Mouse (Mus musculus) spleen, adult 12 weeks (tissue): Measurements from ENCODE around the gene Eif4h.
"Not testable (repeated sequence)": the region's sequence is repeated elsewhere in the genome, so short reads cannot be mapped to it uniquely, and the experiment has no call there.

Experiments used
- DNase-seq: peaks from one replicate; pipeline ENCODE4 v3.0.0; 2022; ENCODE audit warnings: low spot score

The Eif4h gene

DNA sequence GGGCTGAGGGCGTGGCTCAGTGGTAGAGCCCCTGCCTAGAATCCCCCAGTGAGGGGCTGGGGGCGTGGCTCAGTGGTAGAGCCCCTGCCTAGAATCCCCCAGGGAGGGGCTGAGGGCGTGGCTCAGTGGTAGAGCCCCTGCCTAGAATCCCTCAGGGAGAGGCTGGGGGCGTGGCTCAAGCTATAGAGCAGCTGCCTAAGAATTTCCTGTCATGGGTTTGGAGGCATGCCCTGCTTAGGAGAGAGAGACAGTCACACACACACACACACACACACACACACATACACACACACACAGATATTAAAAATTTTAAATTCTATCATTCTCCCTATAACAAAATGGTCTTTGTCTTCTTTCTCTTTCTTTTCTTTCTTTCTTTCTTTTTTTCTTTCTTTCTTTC, 9.7 kb upstream of the Eif4h start:
- not testable (repeated sequence) for DNase-seq

GRCm38 (mm10) chr5:134647394-134647793, 8.1 kb upstream of the Eif4h start:
- no peak for DNase-seq

DNA sequence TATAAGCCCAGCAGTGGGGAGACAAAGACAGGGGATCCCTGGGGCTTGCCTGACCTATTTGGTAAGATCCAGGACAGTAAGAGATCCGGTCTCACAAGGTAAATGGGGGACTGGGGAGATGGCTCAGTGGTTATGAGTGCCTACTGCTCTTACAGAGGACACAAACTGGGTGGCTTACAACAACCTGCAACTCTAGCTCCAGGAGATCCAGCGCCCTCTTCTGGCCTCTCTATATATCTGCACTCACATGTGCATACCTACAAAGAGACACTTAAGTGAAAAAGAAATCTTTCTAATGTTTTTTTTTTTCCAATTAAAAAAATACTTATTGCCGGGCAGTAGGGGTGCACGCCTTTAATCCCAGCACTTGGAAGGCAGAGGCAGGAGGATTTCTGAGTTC, 7.2 kb upstream of the Eif4h start:
- DNase-seq, result no peak

- no peak for DNase-seq
Observed at GRCm38 (mm10) chr5:134644643-134645118, 5.4 kb upstream of the Eif4h start.

DNA sequence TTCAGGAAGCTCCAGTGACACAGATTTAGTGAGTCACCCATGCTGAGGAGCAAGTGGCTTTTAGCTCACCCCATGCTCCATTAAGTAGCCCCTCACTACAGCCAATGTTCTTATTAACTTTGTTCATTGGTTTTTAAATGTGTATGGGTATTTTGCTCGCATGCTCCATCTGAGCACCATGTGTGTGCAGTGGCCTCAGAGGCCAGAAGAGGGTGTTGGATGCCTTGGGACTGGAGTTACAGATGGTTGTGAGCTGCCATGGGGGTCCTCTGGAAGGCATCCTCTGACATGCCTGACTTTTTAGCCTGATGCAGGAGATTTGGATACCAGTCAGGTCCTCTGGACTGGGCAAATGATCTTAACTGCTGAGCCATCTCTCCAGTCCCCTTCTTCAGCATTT, 4.8 kb upstream of the Eif4h start:
- DNase-seq, result no peak

DNA sequence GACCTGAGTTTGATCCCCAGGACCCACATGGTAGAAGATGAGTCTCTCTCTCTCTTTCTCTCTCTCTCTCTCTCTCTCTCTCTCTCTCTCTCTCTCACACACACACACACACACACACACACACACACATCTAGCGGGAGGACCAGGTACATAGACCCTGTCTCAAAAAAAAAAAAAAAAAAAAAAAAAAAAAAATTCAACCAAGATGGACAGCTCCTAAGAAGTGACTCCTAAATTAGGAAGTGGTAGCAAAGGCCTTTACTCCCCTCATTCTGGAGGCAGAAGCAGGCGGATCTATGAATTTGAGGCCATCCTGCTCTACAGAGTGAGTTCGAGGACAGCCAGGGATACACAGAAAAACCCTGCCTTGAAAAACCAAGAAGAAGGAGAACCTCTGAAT, 1.1 kb upstream of the Eif4h start:
- DNase-seq, result no peak

- DNase-seq, result peak; percentile 25
Observed at GRCm38 (mm10) chr5:134638461-134639268, 625 bp downstream of the Eif4h start.

GRCm38 (mm10) chr5:134637820-134638367, 1.4 kb downstream of the Eif4h start:
- DNase-seq, result no peak

- no peak for DNase-seq
Observed at GRCm38 (mm10) chr5:134632841-134633240, 6.4 kb downstream of the Eif4h start.

GRCm38 (mm10) chr5:134630835-134631234, 8.5 kb downstream of the Eif4h start:
- no peak for DNase-seq

- no peak for DNase-seq
Observed at GRCm38 (mm10) chr5:134629508-134629907, 9.8 kb downstream of the Eif4h start.

- DNase-seq, result no peak
Observed at GRCm38 (mm10) chr5:134622069-134622468, 17.2 kb downstream of the Eif4h start.

DNA sequence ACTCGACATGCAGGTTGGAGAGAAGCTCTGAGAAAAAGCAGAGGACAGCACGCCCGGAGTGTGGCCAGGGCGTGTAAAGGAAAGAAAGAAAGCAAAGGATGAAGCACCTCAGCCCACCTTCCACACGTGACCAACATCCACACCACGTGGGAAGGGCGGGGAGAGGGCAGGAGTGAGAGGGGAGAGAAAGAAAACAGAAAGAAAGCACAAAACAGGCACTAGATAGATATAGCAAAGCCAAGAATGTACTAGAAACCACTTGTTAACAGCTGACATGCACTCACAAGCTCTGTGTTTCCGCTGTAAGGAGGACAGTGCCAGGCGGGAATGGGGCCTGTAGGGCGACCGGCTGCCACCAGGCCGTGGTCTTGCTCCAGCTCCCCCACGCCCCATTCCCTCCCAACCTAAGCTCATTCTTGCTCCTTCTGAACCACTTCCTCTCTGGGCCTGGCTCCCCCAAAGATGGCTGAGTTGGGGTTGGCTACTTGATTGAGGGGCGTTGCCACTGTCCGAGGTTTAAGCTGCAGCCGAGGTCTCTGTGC, 18.1 kb downstream of the Eif4h start:
- no peak for DNase-seq

DNA sequence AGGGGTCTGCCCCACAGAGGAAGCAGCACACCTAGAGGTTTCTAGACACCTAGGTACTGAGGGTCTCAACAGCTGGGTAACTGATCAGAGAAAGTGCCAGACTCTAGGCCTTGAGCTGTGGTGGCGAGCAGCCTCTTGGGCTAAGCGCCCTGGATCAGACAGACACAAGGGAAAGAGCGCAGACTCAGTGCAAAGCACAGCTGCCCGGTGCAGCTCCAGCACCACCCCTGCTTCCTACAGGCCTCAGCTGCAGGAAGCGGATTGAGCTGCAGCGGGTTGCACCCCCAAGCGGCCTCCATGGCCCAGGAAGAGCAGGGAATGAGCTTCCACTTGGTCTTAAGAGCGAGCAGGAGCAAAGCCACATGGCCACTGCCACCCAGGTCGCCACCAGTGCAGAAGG, 18.8 kb downstream of the Eif4h start:
- no peak for DNase-seq

DNA sequence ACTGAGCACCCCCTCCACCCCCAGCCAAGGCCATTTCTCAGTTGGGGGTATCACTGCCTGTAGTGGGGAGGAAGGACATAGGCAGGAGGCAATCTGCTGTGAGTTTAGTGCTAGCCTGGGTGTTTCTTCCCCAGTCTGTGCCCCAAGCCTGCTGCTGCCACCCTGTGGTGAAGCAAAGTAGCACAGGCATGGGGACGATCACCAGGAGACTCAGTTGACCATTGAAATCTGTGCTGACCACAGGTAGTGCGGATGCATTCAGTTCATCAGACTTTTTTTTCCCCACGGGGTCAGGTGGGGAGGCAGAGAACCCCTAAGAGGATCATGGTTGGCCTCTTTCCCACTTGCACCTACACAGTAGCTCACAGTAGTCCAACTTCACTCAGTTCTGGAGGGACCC, 22.2 kb downstream of the Eif4h start:
- peak; percentile 61 for DNase-seq

GRCm38 (mm10) chr5:134615780-134616179, 23.5 kb downstream of the Eif4h start:
- no peak for DNase-seq

- no peak for DNase-seq
Observed at GRCm38 (mm10) chr5:134615380-134615779, 23.9 kb downstream of the Eif4h start.

DNA sequence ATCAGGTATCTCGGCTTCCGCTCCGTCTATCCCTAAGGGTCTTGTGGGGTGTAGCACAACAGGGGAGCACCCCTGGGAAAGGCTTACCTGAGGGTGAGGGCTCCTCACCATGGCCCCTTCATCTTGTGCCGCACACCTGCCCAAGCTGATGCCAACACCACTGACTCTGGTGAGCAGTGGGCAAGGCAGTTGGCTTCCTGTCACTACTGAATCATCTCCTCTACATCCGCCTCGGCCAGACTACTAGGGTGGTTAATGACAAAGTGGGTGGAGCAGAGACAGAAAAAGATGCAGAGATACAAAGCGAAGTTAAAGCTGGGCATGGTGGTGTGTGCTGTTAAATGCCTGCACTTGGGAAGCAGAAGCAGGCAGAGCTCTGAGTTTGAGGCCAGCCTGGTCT, 24.5 kb downstream of the Eif4h start, which contains the start of gene Lat2:
Lat2 (minus strand) TSS at position 224 of the 400 bp plus-strand sequence.
- no peak for DNase-seq

GRCm38 (mm10) chr5:134614296-134614695, 25.0 kb downstream of the Eif4h start:
- no peak for DNase-seq

- no peak for DNase-seq
Observed at GRCm38 (mm10) chr5:134613727-134614126, 25.6 kb downstream of the Eif4h start.

GRCm38 (mm10) chr5:134611810-134612521, 27.3 kb downstream of the Eif4h start:
- DNase-seq, result no peak

DNA sequence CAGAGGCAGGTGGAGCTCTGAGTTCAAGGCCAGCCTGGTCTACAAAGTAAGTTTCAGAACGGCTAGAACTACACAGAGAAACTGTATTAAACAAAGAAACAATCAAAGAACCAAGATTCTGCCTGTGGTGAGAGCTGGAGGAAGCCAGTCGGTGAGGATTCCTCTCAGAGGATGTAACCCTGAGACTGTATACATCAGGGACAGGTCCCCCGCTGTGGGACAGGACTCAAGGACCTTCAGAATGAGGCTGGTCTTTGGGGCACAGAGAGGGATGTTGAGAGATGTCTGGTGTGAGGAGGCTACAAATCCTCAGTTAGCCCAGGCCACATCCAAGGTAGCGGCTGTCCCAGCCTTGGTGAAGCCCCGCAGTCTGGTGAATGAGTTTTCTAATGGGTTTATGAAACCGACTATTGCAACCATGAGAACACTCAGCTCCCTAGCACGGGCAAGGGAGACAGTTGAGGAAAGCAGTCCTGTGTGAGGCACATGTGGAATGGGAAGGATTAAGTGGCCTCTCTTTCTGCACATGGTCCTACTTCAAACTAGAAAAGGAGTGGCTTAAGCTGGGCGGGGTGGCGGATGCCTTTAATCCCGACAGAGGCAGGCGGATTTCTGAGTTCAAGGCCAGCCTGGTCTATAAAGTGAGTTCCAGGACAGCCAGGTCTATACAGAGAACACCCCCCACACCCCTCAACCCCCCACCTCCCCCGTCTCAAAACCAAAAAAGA, 29.2 kb downstream of the Eif4h start:
- DNase-seq, result no peak
